Mouse (Mus musculus) heart, embryonic 14.5 days (tissue): ENCODE measurements around the gene Rabep2. TPM values are rescaled to one million over a fixed set of nuclear protein-coding genes. Genes with fewer than 3 reads are reported as not detected.

Experiments used
- ATAC-seq: fragments of 200-750 bp; cut with Nextera tagmentation; 2 replicates; pipeline ENCODE4 v1.8.0; 2017; ENCODE audit warnings: low read depth, moderate TSS enrichment; ENCODE audit not compliant: insufficient number of reproducible peaks, insufficient read depth, low FRiP score
- H3K27ac ChIP-seq, 2 experiments: fragments of 200-500 bp in 1 of 2; fragments of 300-500 bp in 1 of 2; sonication (generic) in 1 of 2; replicated peaks in 1 of 2; 2 replicates each; pipeline ENCODE4 v1.5.1; 2012 to 2014; ENCODE audit warnings: low read depth in 2 of 2, low read length in 2 of 2, control low read depth in 1 of 2, mild to moderate bottlenecking in 1 of 2, mixed read lengths in 1 of 2; ENCODE audit not compliant: control insufficient read depth in 1 of 2, insufficient read depth in 1 of 2
- H3K27me3 ChIP-seq: fragments of 300-500 bp; sonication (generic); 2 replicates; pipeline ENCODE4 v1.6.1; 2014; ENCODE audit warnings: mild to moderate bottlenecking, low read length, control low read depth; ENCODE audit not compliant: control insufficient read depth, insufficient read depth
- H3K36me3 ChIP-seq: fragments of 300-500 bp; sonication (generic); 2 replicates; pipeline ENCODE4 v1.6.1; 2014; ENCODE audit warnings: mild to moderate bottlenecking, control low read depth, low read length, mixed read lengths; ENCODE audit not compliant: control insufficient read depth, insufficient read depth
- H3K4me1 ChIP-seq, 2 experiments: fragments of 200-500 bp in 1 of 2; fragments of 300-500 bp in 1 of 2; sonication (generic) in 1 of 2; 2 replicates each; pipeline ENCODE4 v1.6.1; 2012 to 2014; ENCODE audit warnings: low read length in 2 of 2, control low read depth in 1 of 2, mixed read lengths in 1 of 2; ENCODE audit not compliant: control insufficient read depth in 2 of 2, insufficient read depth in 2 of 2
- H3K4me2 ChIP-seq: fragments of 300-500 bp; sonication (generic); 2 replicates; pipeline ENCODE4 v1.6.1; 2014; ENCODE audit warnings: mild to moderate bottlenecking, low read length
- H3K4me3 ChIP-seq, 2 experiments: fragments of 200-500 bp in 1 of 2; fragments of 300-500 bp in 1 of 2; sonication (generic) in 1 of 2; 2 replicates each; pipeline ENCODE4 v1.5.1; 2012 to 2014; ENCODE audit warnings: low read length in 2 of 2, mild to moderate bottlenecking in 2 of 2, control low read depth in 1 of 2, low read depth in 1 of 2, moderate library complexity in 1 of 2; ENCODE audit not compliant: control insufficient read depth in 1 of 2, insufficient read depth in 1 of 2
- H3K9ac ChIP-seq: fragments of 300-500 bp; sonication (generic); 2 replicates; pipeline ENCODE4 v1.6.1; 2014; ENCODE audit warnings: mild to moderate bottlenecking, low read length
- H3K9me3 ChIP-seq: fragments of 300-500 bp; sonication (generic); 2 replicates; pipeline ENCODE4 v1.6.1; 2016; ENCODE audit warnings: low read length, control low read depth; ENCODE audit not compliant: control insufficient read depth
- WGBS: fragments of 180-500 bp; shearing (Covaris S2); extraction: QIAGEN DNeasy Blood & Tissue Kit; methylation state at CpG from one replicate; pipeline ENCODE4 v1.1.7; 2014; 5-methylcytosine and 5-hydroxymethylcytosine counted together
- polyA plus RNA-seq: library from polyadenylated mRNA; unstranded; fragments of >200 nt; fragmentation: Nextera tagmentation; extraction: Ambion mirVana; gene quantifications from 2 replicates; pipeline ENCODE4 v1.2.1, GENCODE M21; 2014

Gene Rabep2
- polyA plus RNA-seq, 1 experiment from 2014 or later = 19.8 TPM

GRCm38 (mm10) chr7:126464836-126465235 is 36.3 kb downstream of the Rabep2 start:
- Histone ChIP-seq H3K27me3 (no peaks in the 10 kb centered on the region), H3K9me3 (no peaks in the 10 kb centered on the region), H3K9ac (0 out of 2 replicates have a peak overlapping the region, but pooled peaks have one; percentile 21), H3K4me3 (no peak overlapping the region), H3K27ac (peak overlapping the region; percentile 53 to 82), H3K36me3 (peaks cover 38% of the 10 kb centered on the region), H3K4me1 (peaks cover 26 to 27% of the 10 kb centered on the region in 2 experiments), H3K4me2 (no peak overlapping the region)
- 20% methylated on average over 5 of the region's 5 CpGs for WGBS
- ATAC-seq = no peak

- WGBS = 14% methylated on average over 7 of the region's 7 CpGs
- no peak overlapping the region for H3K4me3 ChIP-seq
- no peaks in the 10 kb centered on the region for H3K9me3 ChIP-seq
- ATAC-seq = peak; percentile 62; the same call in 1 of the 2 replicates
- H3K27ac ChIP-seq = peak overlapping the region; percentile 53 to 82
- 0 out of 2 replicates have a peak overlapping the region, but pooled peaks have one; percentile 21 for H3K9ac ChIP-seq
- peak overlapping the region; percentile 41 for H3K4me2 ChIP-seq
- peaks cover 26 to 27% of the 10 kb centered on the region in 2 experiments for H3K4me1 ChIP-seq
- no peaks in the 10 kb centered on the region for H3K27me3 ChIP-seq
- H3K36me3 ChIP-seq = peaks cover 44% of the 10 kb centered on the region
These were observed 36.9 kb downstream of the Rabep2 start for GRCm38 (mm10) chr7:126465246-126466030.

DNA sequence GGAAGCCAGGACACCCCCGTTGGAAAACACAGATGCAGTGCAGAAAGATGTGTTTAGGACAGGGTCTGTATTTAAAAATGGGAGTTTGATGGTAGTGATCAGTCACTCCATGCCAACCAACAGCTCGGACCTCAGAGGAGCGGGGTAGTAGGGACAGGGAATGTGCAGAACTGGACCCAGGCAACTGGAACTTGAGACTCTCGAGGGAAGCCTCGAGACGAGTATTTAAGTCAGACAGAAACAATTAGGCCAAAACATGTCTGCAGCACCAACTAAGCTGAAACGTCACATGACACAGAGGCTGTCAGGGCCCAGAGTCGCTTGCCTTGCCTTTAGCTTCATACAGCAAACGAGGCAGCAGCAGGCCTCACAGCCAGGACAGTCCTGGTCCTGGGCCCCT is 37.6 kb downstream of the Rabep2 start:
- H3K27ac ChIP-seq = peak overlapping the region; percentile 53 to 82
- no peak overlapping the region for H3K4me3 ChIP-seq
- ATAC-seq = no peak
- no peaks in the 10 kb centered on the region for H3K9me3 ChIP-seq
- peaks cover 51% of the 10 kb centered on the region for H3K36me3 ChIP-seq
- WGBS = 50% methylated on average over 9 of the region's 9 CpGs
- no peaks in the 10 kb centered on the region for H3K27me3 ChIP-seq
- peaks cover 26 to 27% of the 10 kb centered on the region in 2 experiments for H3K4me1 ChIP-seq
- no peak overlapping the region for H3K4me2 ChIP-seq
- H3K9ac ChIP-seq = peak overlapping the region; percentile 4; the same call in 1 of the 2 replicates

GRCm38 (mm10) chr7:126466707-126467106 is 38.1 kb downstream of the Rabep2 start:
- H3K36me3 ChIP-seq = peaks cover 57% of the 10 kb centered on the region
- H3K9me3 ChIP-seq = no peaks in the 10 kb centered on the region
- ATAC-seq = no peak
- H3K9ac ChIP-seq = no peak overlapping the region
- no peaks in the 10 kb centered on the region for H3K27me3 ChIP-seq
- 0 out of 4 replicates have a peak overlapping the region, but pooled peaks of 1 of the 2 experiments have one; percentile 82 for H3K27ac ChIP-seq
- H3K4me1 ChIP-seq = peaks cover 26 to 27% of the 10 kb centered on the region in 2 experiments
- no peak overlapping the region for H3K4me3 ChIP-seq
- WGBS = 83% methylated on average over 5 of the region's 5 CpGs
- no peak overlapping the region for H3K4me2 ChIP-seq

DNA sequence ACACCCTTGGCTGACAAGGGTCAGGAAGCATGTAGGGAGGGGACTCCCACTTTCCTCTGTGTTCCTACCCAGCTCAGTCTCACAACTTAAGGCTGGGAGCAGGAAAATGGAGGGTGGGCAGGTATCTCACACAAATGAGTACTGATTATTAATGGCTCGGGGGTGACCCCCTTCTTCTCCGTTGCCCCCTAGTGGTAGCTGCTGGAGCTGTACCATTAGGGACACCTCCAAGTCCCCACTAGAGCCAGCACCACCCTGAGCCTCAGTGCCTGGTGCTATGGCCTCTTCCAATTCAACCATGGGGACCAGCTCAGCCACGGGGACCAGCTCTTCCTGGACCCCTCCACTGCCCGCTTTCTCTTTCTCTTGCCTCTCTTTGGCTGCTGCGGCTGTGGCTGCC is 38.7 kb downstream of the Rabep2 start:
- no peaks in the 10 kb centered on the region for H3K27me3 ChIP-seq
- peak; percentile 18; the same call in 1 of the 2 replicates for ATAC-seq
- no peak overlapping the region for H3K4me2 ChIP-seq
- WGBS = 57% methylated on average over 5 of the region's 5 CpGs
- H3K27ac ChIP-seq = no peak overlapping the region
- H3K4me1 ChIP-seq = peaks cover 25% of the 10 kb centered on the region in 2 experiments
- H3K36me3 ChIP-seq = peaks cover 62% of the 10 kb centered on the region
- no peaks in the 10 kb centered on the region for H3K9me3 ChIP-seq
- no peak overlapping the region for H3K9ac ChIP-seq
- no peak overlapping the region for H3K4me3 ChIP-seq

DNA sequence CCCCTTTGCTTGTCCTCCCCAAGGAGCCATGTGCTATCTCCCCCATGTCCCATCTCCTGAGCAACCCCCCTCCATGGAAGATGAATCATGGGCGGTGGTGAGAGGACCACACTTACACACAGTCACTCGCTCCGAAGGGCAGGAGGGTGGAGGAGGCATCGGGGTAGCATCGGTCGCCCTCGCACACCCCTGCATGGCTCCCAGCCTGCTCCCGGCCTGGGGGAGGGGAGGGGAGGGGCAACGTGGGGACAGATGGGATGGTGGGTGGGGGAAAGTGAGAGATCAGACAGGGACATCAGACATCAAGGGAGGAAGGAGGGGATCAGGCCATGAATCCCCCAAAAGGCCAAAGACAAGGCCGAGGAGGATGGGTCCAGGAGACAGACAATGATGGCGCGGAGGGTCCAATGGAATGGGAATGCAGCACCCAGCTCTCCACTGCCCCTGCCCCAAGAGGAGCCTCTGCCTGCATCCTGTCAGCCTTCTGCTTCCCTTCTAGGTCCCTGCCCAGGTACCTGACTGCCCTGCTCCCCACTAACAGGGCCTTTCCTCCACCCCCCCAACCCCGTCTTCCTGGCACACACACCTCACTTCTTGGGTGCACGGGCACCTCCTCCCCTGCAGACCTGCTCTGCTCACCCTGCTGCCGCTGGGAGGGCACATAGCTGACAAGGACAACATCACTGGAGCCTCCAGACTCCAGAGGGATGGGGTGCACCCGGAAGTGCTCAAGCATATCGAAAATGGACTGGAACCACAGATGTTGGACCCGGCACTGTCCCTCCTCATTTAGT is 39.5 kb downstream of the Rabep2 start:
- H3K27ac ChIP-seq = no peak overlapping the region
- peaks cover 25% of the 10 kb centered on the region in 2 experiments for H3K4me1 ChIP-seq
- ATAC-seq = no peak
- H3K4me2 ChIP-seq = no peak overlapping the region
- H3K27me3 ChIP-seq = no peaks in the 10 kb centered on the region
- no peak overlapping the region for H3K9ac ChIP-seq
- peaks cover 69% of the 10 kb centered on the region for H3K36me3 ChIP-seq
- H3K4me3 ChIP-seq = no peak overlapping the region
- WGBS = 89% methylated on average over 18 of the region's 18 CpGs
- no peaks in the 10 kb centered on the region for H3K9me3 ChIP-seq

GRCm38 (mm10) chr7:126470077-126470476 is 41.5 kb downstream of the Rabep2 start:
- no peak for ATAC-seq
- no peak overlapping the region for H3K9ac ChIP-seq
- H3K4me2 ChIP-seq = no peak overlapping the region
- peaks cover 69% of the 10 kb centered on the region for H3K36me3 ChIP-seq
- no peak overlapping the region for H3K27ac ChIP-seq
- no peaks in the 10 kb centered on the region for H3K9me3 ChIP-seq
- 55% methylated on average over 6 of the region's 6 CpGs for WGBS
- peaks cover 17 to 26% of the 10 kb centered on the region in 2 experiments for H3K4me1 ChIP-seq
- no peaks in the 10 kb centered on the region for H3K27me3 ChIP-seq
- no peak overlapping the region for H3K4me3 ChIP-seq
